Mouse (Mus musculus) MEL (cell line): ENCODE results near the gene Cpeb4.

Experiments
- BHLHE40 ChIP-seq: IDR thresholded peaks from 2 replicates; pipeline ENCODE4 v1.6.1; 2012; ENCODE audit warnings: low read depth, mild to moderate bottlenecking, inconsistent platforms, low read length, improper control_type of control experiment, borderline replicate concordance
- CTCF ChIP-seq, 3 experiments: IDR thresholded peaks in 2 of 3; conservative IDR thresholded peaks in 1 of 3; 2 replicates each; pipeline ENCODE4 v1.5.1; 2011 to 2012; ENCODE audit warnings: low read length in 3 of 3, low read depth in 2 of 3, mild to moderate bottlenecking in 2 of 3, improper control_type of control experiment in 1 of 3, inconsistent platforms in 1 of 3, mixed read lengths in 1 of 3, moderate library complexity in 1 of 3; ENCODE audit not compliant: control insufficient read depth in 1 of 3, insufficient read depth in 1 of 3, poor library complexity in 1 of 3, severe bottlenecking in 1 of 3
- E2F4 ChIP-seq: IDR thresholded peaks from 2 replicates; pipeline ENCODE4 v1.6.1; 2011; ENCODE audit warnings: low read depth, low read length, improper control_type of control experiment, borderline replicate concordance
- EP300 ChIP-seq, 2 experiments: IDR thresholded peaks; 2 replicates each; pipeline ENCODE4 v1.6.1; 2011; ENCODE audit warnings: improper control_type of control experiment in 2 of 2, low read length in 2 of 2, low read depth in 1 of 2, mild to moderate bottlenecking in 1 of 2
- ETS1 ChIP-seq: IDR thresholded peaks from 2 replicates; pipeline ENCODE4 v1.6.1; 2012; ENCODE audit warnings: low read depth, mild to moderate bottlenecking, inconsistent platforms, low read length, improper control_type of control experiment, moderate library complexity
- GABPA ChIP-seq: IDR thresholded peaks from 2 replicates; pipeline ENCODE4 v1.6.1; 2012; ENCODE audit warnings: low read depth, mild to moderate bottlenecking, inconsistent platforms, low read length, improper control_type of control experiment, moderate library complexity
- GATA1 ChIP-seq: IDR thresholded peaks from 2 replicates; pipeline ENCODE4 v1.6.1; 2011; ENCODE audit warnings: low read depth, low read length, improper control_type of control experiment
- MYC ChIP-seq: IDR thresholded peaks from 2 replicates; pipeline ENCODE4 v1.6.1; 2011; ENCODE audit warnings: low read depth, mild to moderate bottlenecking, low read length, improper control_type of control experiment, moderate library complexity
- NELFE ChIP-seq: IDR thresholded peaks from 2 replicates; pipeline ENCODE4 v1.6.1; 2011; ENCODE audit warnings: low read depth, low read length, improper control_type of control experiment
- POLR2A ChIP-seq, 2 experiments: IDR thresholded peaks; 2 replicates each; pipeline ENCODE4 v1.6.1; 2011 to 2012; ENCODE audit warnings: low read length in 2 of 2, mild to moderate bottlenecking in 2 of 2, control low read depth in 1 of 2, improper control_type of control experiment in 1 of 2, low read depth in 1 of 2, moderate library complexity in 1 of 2; ENCODE audit not compliant: control insufficient read depth in 1 of 2, insufficient read depth in 1 of 2, poor library complexity in 1 of 2
- POLR2AphosphoS2 ChIP-seq: IDR thresholded peaks from 2 replicates; pipeline ENCODE4 v1.6.1; 2011; ENCODE audit warnings: low read length, improper control_type of control experiment
- SIN3A ChIP-seq: IDR thresholded peaks from 2 replicates; pipeline ENCODE4 v1.6.1; 2012; ENCODE audit warnings: low read length, improper control_type of control experiment, inconsistent platforms
- USF2 ChIP-seq, 2 experiments: IDR thresholded peaks; 2 replicates each; pipeline ENCODE4 v1.6.1; 2011 to 2012; ENCODE audit warnings: improper control_type of control experiment in 2 of 2, low read length in 2 of 2, borderline replicate concordance in 1 of 2, inconsistent platforms in 1 of 2, low read depth in 1 of 2, mild to moderate bottlenecking in 1 of 2; ENCODE audit not compliant: insufficient read depth in 1 of 2

DNA sequence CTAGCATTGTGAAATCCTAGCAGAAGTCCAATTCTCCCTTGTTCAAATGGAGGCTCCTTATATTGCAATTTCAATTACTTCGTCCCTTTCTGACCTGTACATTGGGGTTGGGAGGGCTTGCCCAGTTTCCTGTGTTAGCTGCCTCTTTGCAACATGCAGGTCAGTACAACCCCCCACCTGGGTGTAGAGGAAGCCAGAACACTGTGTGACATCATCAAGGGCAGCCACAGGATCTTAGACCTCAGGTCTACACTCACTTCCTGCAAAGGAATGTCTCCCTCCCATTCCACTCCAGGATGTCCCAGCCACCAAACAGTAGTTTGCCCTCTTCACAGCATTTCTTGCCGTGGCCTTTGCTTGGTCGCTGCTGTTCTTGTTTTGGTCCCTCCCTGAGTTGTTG, 73.5 kb downstream of the Cpeb4 start:
- TF ChIP-seq NELFE (no peak), GATA1 (no peak), MYC (no peak), CTCF (IDR thresholded peaks at IDR 0.05 in 2 of 3, conservative IDR thresholded peaks at IDR 0.05 in 1 of 3; ENCODE audit: control insufficient read depth in 1 of 3, insufficient read depth in 1 of 3, low read depth in 2 of 3, low read length in 3 of 3, poor library complexity in 1 of 3, severe bottlenecking in 1 of 3) (no peak), EP300 (IDR thresholded peaks at IDR 0.05; ENCODE audit: low read depth in 1 of 2, low read length in 2 of 2) (no peak), POLR2A (IDR thresholded peaks at IDR 0.05; ENCODE audit: control insufficient read depth in 1 of 2, insufficient read depth in 1 of 2, low read depth in 1 of 2, low read length in 2 of 2, poor library complexity in 1 of 2) (no peak), POLR2AphosphoS2 (no peak), E2F4 (no peak), USF2 (IDR thresholded peaks at IDR 0.05; ENCODE audit: borderline replicate concordance in 1 of 2, insufficient read depth in 1 of 2, low read depth in 1 of 2, low read length in 2 of 2) (no peak), SIN3A (no peak), GABPA (no peak), BHLHE40 (no peak), ETS1 (no peak)
